Mouse (Mus musculus) monocyte, adult 2 months (primary cell): ENCODE results near the gene Spryd3.
"Not testable (repeated sequence)": the region's sequence is repeated elsewhere in the genome, so short reads cannot be mapped to it uniquely, and the experiment has no call there.

Source experiments
- DNase-seq, 2 experiments: peaks; one replicate each; pipeline ENCODE4 v3.0.0; 2022; ENCODE audit warnings: low spot score in 2 of 2, low read depth in 1 of 2

Spryd3 gene

DNA sequence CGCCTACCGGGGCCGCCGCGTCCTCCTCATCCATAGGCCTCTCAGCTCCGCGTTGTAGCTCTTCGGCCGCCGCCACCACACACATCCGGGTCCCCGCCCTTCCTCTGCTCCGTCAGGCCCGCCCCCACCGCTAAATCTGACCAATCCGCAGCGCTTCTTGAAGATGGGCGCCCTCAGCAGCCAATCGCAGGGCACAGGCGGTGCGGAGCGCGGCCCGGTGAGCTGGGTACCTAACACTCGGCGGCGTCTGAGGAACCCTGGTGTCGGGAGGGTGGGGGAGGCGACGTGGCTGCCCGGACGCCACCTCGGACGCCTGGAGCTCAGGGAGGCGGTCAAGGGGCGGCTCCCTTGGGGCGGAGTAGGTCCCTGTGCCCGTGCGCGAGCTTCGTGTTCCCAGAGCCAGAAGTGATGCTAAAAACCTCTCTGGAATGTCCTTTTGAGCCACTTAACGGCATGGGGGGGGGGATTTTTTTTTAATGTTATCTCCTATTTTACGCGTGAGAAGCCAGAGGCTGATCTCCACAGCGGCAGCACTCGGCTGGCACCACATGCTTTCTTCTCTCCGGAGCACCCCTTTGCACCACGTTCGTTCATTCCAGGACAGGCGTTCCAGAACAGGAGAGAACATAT lies at the start of gene Spryd3:
Gene Spryd3 (minus strand): TSS at position 106 of the 630 bp plus-strand sequence.
- DNase-seq = peak; percentile 87 to 95

DNA sequence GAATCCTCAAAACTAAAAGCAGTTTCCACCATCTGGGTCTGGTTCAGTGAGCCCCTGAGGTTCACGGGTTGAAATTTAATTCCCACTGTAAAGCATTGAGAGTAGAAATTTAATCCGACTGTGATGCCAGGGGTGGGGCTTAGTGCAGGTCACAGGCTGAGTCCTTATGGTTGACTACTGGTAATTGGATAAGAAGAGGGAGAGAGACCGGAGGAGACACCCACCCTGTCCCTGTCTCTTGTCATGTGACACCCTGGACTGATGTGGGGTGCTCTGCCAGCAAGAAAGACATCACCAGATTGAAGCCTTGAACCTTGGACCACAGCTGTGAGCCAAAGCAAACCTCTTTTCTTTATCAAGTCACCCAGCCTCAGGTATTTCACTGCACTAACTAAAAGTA lies 47.0 kb upstream of the Spryd3 start:
- DNase-seq = no peak

DNA sequence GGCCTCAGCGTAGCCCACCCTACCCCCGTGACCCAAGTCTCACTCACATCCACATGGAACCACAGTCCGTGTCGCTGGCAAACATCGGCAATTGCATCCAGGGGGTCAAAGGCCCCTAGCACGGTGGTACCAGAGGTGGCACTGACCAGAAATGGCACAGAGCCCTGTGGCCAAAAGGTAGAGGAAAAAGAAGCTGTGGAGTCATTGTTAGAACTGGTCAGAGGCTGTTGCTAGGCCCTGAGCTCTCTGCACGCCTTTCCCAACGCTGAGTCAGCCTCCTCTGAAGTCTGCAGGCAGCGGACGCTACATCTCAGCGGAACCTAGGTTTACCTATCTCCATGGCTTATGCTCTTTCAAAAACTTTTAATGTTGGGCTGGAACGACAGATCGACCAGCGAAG lies 43.9 kb upstream of the Spryd3 start:
- no peak for DNase-seq

GRCm38 (mm10) chr15:102179106-102179505 lies 43.1 kb upstream of the Spryd3 start:
- DNase-seq = no peak

- DNase-seq = peak; percentile 17 to 68
Observed at GRCm38 (mm10) chr15:102178279-102178678, 42.2 kb upstream of the Spryd3 start.

- no peak for DNase-seq
Observed at GRCm38 (mm10) chr15:102177417-102177816, 41.4 kb upstream of the Spryd3 start.

DNA sequence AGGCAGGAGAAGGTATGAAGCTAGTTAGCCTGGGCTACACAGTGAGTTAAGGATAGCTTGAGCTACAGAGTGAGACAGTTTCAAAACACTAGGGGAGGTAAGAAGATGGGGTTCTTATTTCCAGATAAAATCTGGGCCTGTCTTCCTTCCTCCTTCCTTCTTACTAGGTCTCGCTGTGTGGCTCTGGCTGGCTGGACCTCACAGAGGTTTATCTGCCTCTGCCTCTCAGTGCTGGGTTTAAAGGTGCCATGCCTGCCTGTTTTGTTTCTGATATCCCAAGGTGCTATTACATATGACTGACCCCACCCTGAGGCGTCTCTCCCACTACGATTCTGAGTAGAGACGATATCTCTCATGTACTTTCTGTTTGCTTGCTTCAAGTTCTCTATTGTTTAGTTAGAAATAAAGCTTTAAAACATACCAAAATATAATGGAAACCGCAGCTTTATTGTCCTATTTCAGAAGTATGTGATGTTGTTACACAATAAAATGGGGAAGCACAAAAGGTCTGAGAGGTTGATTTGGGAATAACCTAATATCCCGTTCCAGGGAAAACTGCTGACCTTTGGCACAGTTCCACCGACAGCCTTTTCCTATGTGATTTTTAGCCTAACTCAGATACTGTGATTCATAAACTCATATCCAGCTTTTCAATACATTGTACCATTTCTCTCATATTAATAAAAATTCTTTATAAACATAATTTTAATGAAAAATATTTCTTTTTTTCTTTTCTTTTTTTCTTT lies 40.7 kb upstream of the Spryd3 start:
- DNase-seq = no peak

GRCm38 (mm10) chr15:102175736-102176319 lies 39.8 kb upstream of the Spryd3 start:
- DNase-seq = no peak

- no peak for DNase-seq
Observed at GRCm38 (mm10) chr15:102173581-102173980, 37.5 kb upstream of the Spryd3 start.

- no peak for DNase-seq
Observed at GRCm38 (mm10) chr15:102169064-102169463, 33.0 kb upstream of the Spryd3 start.

- no peak for DNase-seq
Observed at GRCm38 (mm10) chr15:102167620-102168021, 31.6 kb upstream of the Spryd3 start.

GRCm38 (mm10) chr15:102165468-102166100 lies 29.6 kb upstream of the Spryd3 start:
- no peak for DNase-seq

- DNase-seq = no peak
Observed at GRCm38 (mm10) chr15:102163900-102164693, 28.1 kb upstream of the Spryd3 start.

DNA sequence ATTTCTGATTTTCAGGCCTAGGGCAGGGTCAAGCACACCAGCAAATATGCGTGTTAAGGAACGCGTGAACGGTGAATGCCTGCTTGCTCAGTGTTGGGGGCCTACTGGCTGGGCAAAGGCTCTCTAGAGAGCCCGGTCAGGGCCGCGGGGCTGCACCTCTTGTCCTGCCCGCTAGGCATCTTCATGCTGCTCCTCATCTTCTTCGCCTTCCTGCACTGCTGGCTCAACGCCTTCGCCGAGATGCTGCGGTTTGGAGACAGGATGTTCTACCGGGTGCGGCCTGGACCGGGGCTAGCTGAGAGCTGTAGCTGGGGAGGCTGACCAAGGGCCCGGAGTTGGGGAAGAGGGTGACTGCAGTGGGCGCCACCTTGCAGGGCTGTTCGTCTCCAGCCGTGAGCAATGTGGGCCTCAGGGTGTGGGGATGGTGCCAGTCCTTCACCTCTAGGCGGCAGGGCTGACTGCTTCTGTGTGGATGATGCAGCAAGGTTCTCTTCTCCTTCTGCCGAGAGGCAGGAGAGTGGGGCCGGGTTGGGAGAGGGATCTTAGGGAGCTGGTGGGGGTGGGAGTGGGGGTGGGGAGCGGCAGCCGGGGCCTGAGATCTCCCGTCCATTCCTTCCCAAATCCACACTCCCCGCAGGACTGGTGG lies 24.5 kb upstream of the Spryd3 start:
- no peak for DNase-seq

GRCm38 (mm10) chr15:102156836-102157235 lies 20.8 kb upstream of the Spryd3 start:
- DNase-seq = no peak

GRCm38 (mm10) chr15:102155006-102155405 lies 19.0 kb upstream of the Spryd3 start:
- DNase-seq = not testable (repeated sequence)

DNA sequence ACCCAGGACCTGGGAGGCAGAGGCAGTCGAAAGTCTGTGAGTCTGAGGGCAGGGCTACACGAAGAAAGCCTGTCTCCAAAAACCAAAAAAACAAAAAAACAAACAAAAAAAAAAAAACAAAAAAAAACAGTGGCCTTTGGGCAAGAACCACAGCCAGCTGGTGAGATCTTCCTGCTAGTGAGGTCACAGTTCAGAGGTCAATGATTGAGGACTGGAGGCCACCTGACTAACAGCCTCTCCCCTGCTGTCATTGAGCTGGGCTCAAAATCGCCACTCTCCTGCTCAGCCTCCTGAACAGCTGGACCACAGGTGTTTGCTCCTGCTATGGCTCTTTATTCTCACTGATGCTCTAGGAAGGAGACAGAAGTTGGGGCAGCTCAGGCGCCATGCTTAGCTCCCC lies 16.6 kb upstream of the Spryd3 start:
- no peak for DNase-seq

DNA sequence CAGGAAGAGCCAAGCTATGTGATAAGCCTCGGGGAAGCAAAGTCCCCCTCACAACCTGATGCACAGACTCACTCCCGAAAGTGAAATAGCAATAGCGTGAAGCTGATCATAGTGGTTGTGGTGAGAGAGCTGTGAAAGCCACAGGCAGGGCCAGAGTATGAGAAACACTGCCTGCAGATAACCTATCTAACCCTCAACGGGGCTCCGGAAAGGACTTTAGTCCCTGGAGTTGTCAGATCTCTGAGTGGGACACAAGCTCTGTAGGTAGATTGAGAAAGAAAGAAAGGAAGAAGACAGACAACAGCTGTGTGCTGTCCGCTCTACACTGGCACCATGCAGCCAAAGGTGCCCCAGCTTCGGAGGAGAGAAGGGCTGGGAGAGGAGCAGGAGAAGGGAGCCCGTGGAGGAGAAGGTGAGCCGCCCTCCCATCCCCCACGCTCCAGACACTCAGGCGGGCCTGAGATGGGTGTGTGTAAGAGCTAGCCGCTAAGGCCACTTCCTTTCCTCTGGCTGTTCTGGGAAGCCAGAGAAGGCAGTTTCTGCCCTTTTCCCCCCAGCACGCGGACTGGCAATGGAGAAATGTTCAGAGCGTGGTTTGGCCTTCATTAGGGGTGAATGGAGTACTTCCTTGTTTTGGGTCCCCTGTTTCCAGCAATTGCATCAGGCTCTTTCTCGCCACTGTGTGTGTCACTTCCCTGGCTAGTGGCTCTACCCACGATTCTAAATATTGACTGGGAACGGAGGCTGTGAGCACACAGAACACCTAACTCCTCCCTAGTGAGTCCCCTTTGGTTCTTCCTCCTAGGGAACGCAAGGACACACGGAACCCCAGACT lies 14.5 kb upstream of the Spryd3 start, which contains the start of gene Soat2:
Gene Soat2 (plus strand): TSS at position 226 of the 835 bp plus-strand sequence.
- DNase-seq = peak; percentile 80 to 85

DNA sequence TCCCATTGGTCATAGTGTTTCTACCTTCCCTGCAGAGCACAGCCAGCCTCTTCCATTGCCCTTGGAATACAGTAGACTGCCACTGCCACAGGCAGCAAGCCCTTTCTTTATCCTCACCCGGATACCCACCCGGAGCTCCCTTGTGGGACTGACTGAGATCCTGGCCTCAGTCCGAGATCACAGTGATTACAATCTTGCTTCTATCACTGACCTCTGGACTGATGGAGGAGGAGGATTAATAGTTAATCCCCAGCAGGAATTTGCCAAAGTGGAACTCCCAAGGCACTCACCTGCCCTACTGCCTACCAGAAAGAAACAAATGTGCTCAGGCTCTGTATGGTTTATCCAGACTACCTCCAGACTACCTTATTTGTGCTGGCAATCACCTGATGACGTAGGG lies 13.5 kb upstream of the Spryd3 start:
- no peak for DNase-seq
